8 mouse cellular contexts compared by ENCODE assay signal in the genomic region with DNA sequence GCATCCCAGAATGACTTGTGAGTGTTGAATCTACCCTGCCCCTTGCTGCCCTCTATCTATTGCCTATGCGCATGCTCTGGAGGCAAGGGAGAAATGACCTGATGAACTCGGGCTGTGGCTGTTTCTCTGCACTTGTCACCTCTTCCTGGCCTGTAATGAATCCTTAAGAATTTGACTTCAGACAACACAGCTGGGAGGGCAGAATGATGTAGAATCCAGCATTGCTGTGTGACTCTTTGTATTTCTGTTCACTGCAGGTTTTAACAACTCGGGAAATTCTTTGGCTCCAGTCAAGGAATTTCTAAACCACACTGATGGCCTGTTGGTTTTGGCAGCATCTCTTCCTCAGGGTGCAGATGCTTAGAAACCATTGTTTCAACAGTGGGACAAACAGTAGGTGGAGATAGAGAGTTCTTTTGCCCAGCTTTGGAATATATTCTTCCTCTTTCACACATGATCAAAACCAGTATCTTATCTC. TPM values are rescaled to one million over a fixed set of nuclear protein-coding genes. Genes with fewer than 3 reads are reported as not detected.
A peak's percentile ranks its signal among the peaks of the same experiment; 100 is the strongest.
DNase-seq lines count a peak whose midpoint lies in the region; ATAC-seq and TF ChIP-seq lines count a peak whose summit lies in the region.

No protein-coding gene starts in this region.

- peaks cover 14% of the 10 kb centered on the region; the same call in 1 of the 2 replicates for H3K36me3 ChIP-seq in hindbrain, postnatal 0 days (ENCODE audit: insufficient read depth, low read length)
- H3K36me3 ChIP-seq in hindbrain, embryonic 10.5 days: peaks cover 85% of the 10 kb centered on the region
- peaks cover 7% of the 10 kb centered on the region for H3K36me3 ChIP-seq in heart, embryonic 11.5 days (ENCODE audit: control insufficient read depth, insufficient read depth, low read length)
- no peaks in the 10 kb centered on the region for H3K36me3 ChIP-seq in hindbrain, embryonic 11.5 days (ENCODE audit: control insufficient read depth, insufficient read depth, low read length)

- ATAC-seq in hindbrain, postnatal 0 days: no peak
- peak; percentile 87 for ATAC-seq in Patski
- no peak for ATAC-seq in heart, embryonic 11.5 days (replicated peaks; ENCODE audit: insufficient number of reproducible peaks, low FRiP score, low TSS enrichment)
- no peak for ATAC-seq in hindbrain, embryonic 11.5 days (ENCODE audit: low FRiP score)

- no peak overlapping the region for H3K9ac ChIP-seq in hindbrain, postnatal 0 days (replicated peaks; ENCODE audit: low read length)
- no peak overlapping the region for H3K9ac ChIP-seq in heart, embryonic 11.5 days (ENCODE audit: low read depth, low read length)
- no peak overlapping the region for H3K9ac ChIP-seq in hindbrain, embryonic 11.5 days (ENCODE audit: low read depth, low read length)

- H3K4me1 ChIP-seq in hindbrain, postnatal 0 days (ENCODE audit: insufficient read depth, low read length): no peaks in the 10 kb centered on the region; the same call in 1 of the 2 replicates
- no peaks in the 10 kb centered on the region for H3K4me1 ChIP-seq in hindbrain, embryonic 10.5 days (replicated peaks)
- peaks cover 20% of the 10 kb centered on the region for H3K4me1 ChIP-seq in heart, embryonic 11.5 days (ENCODE audit: control insufficient read depth, insufficient read depth, low read length)
- peaks cover 6% of the 10 kb centered on the region; the same call in 1 of the 2 replicates for H3K4me1 ChIP-seq in lung, adult 2 months (ENCODE audit: control insufficient read depth, insufficient read depth, low read length)
- H3K4me1 ChIP-seq in hindbrain, embryonic 11.5 days (replicated peaks; ENCODE audit: control insufficient read depth, insufficient read depth, low read length): no peaks in the 10 kb centered on the region; the same call in 1 of the 2 replicates

- CTCF ChIA-PET in Patski (lab: Charles Lee): interaction anchor here (0.8 to 1.8 kb wide), 13 partner anchors 10 to 280 kb away, joined by 3 to 7 read pairs (median 3); no protein-coding TSS in a partner anchor

- no peaks in the 10 kb centered on the region for H3K27me3 ChIP-seq in hindbrain, postnatal 0 days (ENCODE audit: insufficient read depth, low read length)
- no peaks in the 10 kb centered on the region for H3K27me3 ChIP-seq in hindbrain, embryonic 10.5 days (ENCODE audit: insufficient read depth, poor library complexity, severe bottlenecking)
- H3K27me3 ChIP-seq in Patski: no peaks in the 10 kb centered on the region
- no peaks in the 10 kb centered on the region for H3K27me3 ChIP-seq in heart, embryonic 11.5 days (ENCODE audit: control insufficient read depth, insufficient read depth, low read length)
- H3K27me3 ChIP-seq in hindbrain, embryonic 11.5 days (ENCODE audit: control insufficient read depth, insufficient read depth, low read length): no peaks in the 10 kb centered on the region

- no peak overlapping the region for H3K27ac ChIP-seq in hindbrain, postnatal 0 days
- H3K27ac ChIP-seq in hindbrain, embryonic 10.5 days: no peak overlapping the region
- H3K27ac ChIP-seq in heart, embryonic 11.5 days (ENCODE audit: low read depth, low read length): peak overlapping the region; percentile 46
- no peak overlapping the region for H3K27ac ChIP-seq in hindbrain, embryonic 11.5 days (ENCODE audit: low read depth, low read length)

- WGBS in hindbrain, postnatal 0 days: 51% methylated on average over 3 of the region's 3 CpGs
- 68% methylated on average over 3 of the region's 3 CpGs for WGBS in hindbrain, embryonic 10.5 days
- WGBS in heart, embryonic 11.5 days (ENCODE audit: insufficient replicate concordance): 34% methylated on average over 3 of the region's 3 CpGs
- WGBS in lung, adult 2 months: 30% methylated on average over 3 of the region's 3 CpGs
- 67% methylated on average over 3 of the region's 3 CpGs for WGBS in hindbrain, embryonic 11.5 days

- TF ChIP-seq CTCF in hindbrain, postnatal 0 days (IDR thresholded peaks at IDR 0.05; ENCODE audit: low read depth): peak; percentile 70
- peak; percentile 78 for TF ChIP-seq CTCF in Patski (IDR thresholded peaks at IDR 0.05)
- TF ChIP-seq CTCF in lung, adult 2 months (IDR thresholded peaks at IDR 0.05; ENCODE audit: insufficient read depth, low read length): peak; percentile 31; the same call in 1 of the 2 replicates

- H3K9me3 ChIP-seq in hindbrain, postnatal 0 days (ENCODE audit: low read length): no peaks in the 10 kb centered on the region
- H3K9me3 ChIP-seq in hindbrain, embryonic 10.5 days: no peaks in the 10 kb centered on the region
- H3K9me3 ChIP-seq in heart, embryonic 11.5 days (replicated peaks; ENCODE audit: control insufficient read depth, low read length): no peaks in the 10 kb centered on the region
- H3K9me3 ChIP-seq in hindbrain, embryonic 11.5 days (ENCODE audit: control insufficient read depth, low read length): no peaks in the 10 kb centered on the region

- no peak for TF ChIP-seq POLR2A in lung, adult 2 months (IDR thresholded peaks at IDR 0.05; ENCODE audit: borderline replicate concordance, extremely low read depth, low read depth, low read length)

- no peak overlapping the region for H3K4me2 ChIP-seq in hindbrain, postnatal 0 days (ENCODE audit: low read depth, low read length)
- no peak overlapping the region for H3K4me2 ChIP-seq in heart, embryonic 11.5 days
- H3K4me2 ChIP-seq in hindbrain, embryonic 11.5 days (replicated peaks; ENCODE audit: low read depth, low read length): no peak overlapping the region

- POLR2A ChIA-PET in Patski (lab: Charles Lee): interaction anchor here (0.9 kb wide), 2 partner anchors 13 to 25 kb away, joined by 3 read pairs; no protein-coding TSS in a partner anchor

- no peak overlapping the region for H3K4me3 ChIP-seq in hindbrain, postnatal 0 days (ENCODE audit: low read length)
- H3K4me3 ChIP-seq in hindbrain, embryonic 10.5 days: no peak overlapping the region
- no peak overlapping the region for H3K4me3 ChIP-seq in heart, embryonic 11.5 days (ENCODE audit: low read depth, low read length)
- no peak overlapping the region for H3K4me3 ChIP-seq in lung, adult 2 months (replicated peaks; ENCODE audit: extremely low read depth, low read depth, low read length)
- no peak overlapping the region for H3K4me3 ChIP-seq in hindbrain, embryonic 11.5 days (ENCODE audit: low read depth, low read length)

- DNase-seq in hindbrain, postnatal 0 days (ENCODE audit: low spot score): peak; percentile 54
- no peak for DNase-seq in hindbrain, embryonic 10.5 days (ENCODE audit: low spot score)
- peak; percentile 57 for DNase-seq in Patski (ENCODE audit: low read depth, low spot score)
- DNase-seq in lung, adult 2 months: peak; percentile 28
- DNase-seq in thymus, postnatal 4 days: no peak
- DNase-seq in hindbrain, embryonic 11.5 days (ENCODE audit: low spot score): no peak
- DNase-seq in T-cell, adult 2 months (ENCODE audit: low spot score): no peak

- in situ Hi-C loops in Patski (cut with MboI; ENCODE audit: low pct_unique_long_range_greater_than_20kb): loop anchor here (5.0 to 10.0 kb wide), 2 partner anchors 78 to 200 kb away; no protein-coding TSS in a partner anchor

RNA-seq across cellular contexts. Expression of a gene that starts 36.3 kb away (rescaled TPM):
- total RNA-seq in hindbrain, postnatal 0 days (2014; rRNA removed): 26.3 and 31.3 TPM in 2 replicates
- 19.8 and 20.4 TPM in 2 replicates for polyA plus RNA-seq in hindbrain, postnatal 0 days (2015; fragmentation: Nextera tagmentation; extraction: Ambion mirVana)
- polyA plus RNA-seq in hindbrain, embryonic 10.5 days (2016; fragmentation: Nextera tagmentation; extraction: Ambion mirVana): 55.7 and 56.8 TPM in 2 replicates
- polyA plus RNA-seq in Patski (2021): 20.1 TPM
- 35.3 and 43.1 TPM in 2 replicates for polyA plus RNA-seq in heart, embryonic 11.5 days (2014; fragmentation: Nextera tagmentation; extraction: Ambion mirVana)
- polyA plus RNA-seq in lung, adult 2 months (2012; rRNA removed): 15.9 and 17.0 TPM in 2 replicates
- polyA plus RNA-seq in hindbrain, embryonic 11.5 days (2014; fragmentation: Nextera tagmentation; extraction: Ambion mirVana): 56.2 and 67.4 TPM in 2 replicates

RNA-seq across cellular contexts. Expression of a gene that starts 36.4 kb away (rescaled TPM):
- 18.2 and 19.4 TPM in 2 replicates for total RNA-seq in hindbrain, postnatal 0 days (2014; rRNA removed)
- polyA plus RNA-seq in hindbrain, postnatal 0 days (2015; fragmentation: Nextera tagmentation; extraction: Ambion mirVana): 9.5 and 10.3 TPM in 2 replicates
- polyA plus RNA-seq in hindbrain, embryonic 10.5 days (2016; fragmentation: Nextera tagmentation; extraction: Ambion mirVana): 36.5 and 39.7 TPM in 2 replicates
- 25.1 TPM for polyA plus RNA-seq in Patski (2021)
- 24.5 and 25.6 TPM in 2 replicates for polyA plus RNA-seq in heart, embryonic 11.5 days (2014; fragmentation: Nextera tagmentation; extraction: Ambion mirVana)
- 13.7 and 16.8 TPM in 2 replicates for polyA plus RNA-seq in lung, adult 2 months (2012; rRNA removed)
- polyA plus RNA-seq in hindbrain, embryonic 11.5 days (2014; fragmentation: Nextera tagmentation; extraction: Ambion mirVana): 21.9 and 22.7 TPM in 2 replicates

Comparison
In these comparisons a context has a peak if more than half of its experiments do, and no peak if none do; other contexts are left out.
1. DNase-seq: peak in hindbrain, postnatal 0 days (single experiment), Patski (single experiment) and lung, adult 2 months (single experiment); none in hindbrain, embryonic 10.5 days (single experiment), thymus, postnatal 4 days (single experiment), hindbrain, embryonic 11.5 days (single experiment) and T-cell, adult 2 months (single experiment).
2. Peak in every context shown above with its lines, with median percentiles within 50 percentile points of each other: CTCF ChIP-seq.